Mouse (Mus musculus): ENCODE results near the gene Hnf1a.
"Not testable (repeated sequence)": the region's sequence is repeated elsewhere in the genome, so short reads cannot be mapped to it uniquely, and the experiment has no call there.

The Hnf1a gene

DNA sequence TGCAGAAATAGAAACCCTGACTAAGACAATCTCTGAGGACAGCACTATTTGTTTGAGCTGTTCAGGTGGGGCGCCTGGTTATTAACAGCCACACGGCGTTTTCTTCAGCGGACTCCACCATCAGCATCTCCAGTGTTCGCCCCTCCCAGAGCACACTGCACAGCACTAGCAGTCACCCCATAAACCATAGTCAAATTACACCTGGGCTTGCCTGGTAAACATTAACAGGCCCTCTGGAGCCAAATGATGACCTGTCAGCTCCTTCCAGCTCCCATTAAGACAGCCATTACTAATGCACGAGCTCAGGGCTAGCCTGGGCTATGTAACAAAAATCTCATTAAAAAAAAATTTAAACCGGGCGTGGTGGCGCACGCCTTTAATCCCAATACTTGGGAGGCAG is 25.8 kb downstream of the Hnf1a start:
- DNase-seq (ENCODE audit: extremely low spot score) = no peak

DNA sequence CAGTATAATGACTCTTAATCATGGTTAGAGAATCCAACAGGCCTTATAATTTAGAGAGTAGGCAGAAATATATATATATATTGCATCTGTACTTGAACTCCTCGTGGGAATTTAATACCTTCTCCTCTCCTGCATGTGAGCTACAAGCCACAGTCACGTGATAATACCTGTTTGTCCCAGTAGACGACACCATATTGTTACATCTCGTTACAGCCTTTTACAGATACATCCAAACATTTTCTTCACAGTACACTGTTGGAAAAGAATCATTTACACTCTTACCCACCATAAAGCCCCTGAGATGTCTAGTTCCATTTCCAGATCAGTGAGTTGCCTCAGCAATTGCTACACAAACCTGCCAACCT is 28.1 kb downstream of the Hnf1a start:
- DNase-seq (ENCODE audit: extremely low spot score) = no peak

DNA sequence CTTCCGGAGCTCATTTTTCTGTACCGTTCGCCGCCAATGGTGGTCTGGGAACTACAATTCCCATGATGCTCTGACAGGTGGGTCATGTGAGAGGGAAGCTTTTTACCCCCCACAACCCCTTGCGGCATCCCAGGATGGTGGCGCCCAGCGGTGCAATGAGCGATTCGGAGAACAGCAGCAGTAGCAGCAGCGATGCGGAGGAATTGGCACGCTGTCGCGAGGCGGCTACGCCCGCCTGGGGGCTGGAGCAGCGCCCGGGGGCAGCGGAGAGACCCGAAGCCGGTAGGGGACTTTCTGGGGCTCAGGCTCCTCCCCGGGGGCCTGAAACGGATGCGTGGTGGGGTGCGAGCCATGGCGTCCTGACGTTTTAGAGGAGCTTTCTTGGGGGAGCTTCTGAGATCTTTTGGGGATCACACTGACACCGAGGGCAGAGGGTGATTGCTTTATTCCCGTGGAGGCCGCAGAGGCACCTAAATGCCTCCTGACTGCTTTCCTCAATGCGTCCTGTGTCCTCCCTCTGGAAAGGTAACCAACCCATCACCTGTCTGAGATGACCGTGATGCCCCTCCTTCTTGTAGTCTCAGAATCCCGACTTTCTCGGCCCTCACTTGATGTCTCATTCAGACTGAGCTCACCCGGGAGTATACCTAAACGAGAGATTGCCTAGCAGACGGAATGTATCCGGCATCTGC is 28.7 kb downstream of the Hnf1a start, which contains the start of gene 2210016L21Rik:
TSS of gene 2210016L21Rik (plus strand) at position 85 of the 692 bp plus-strand sequence.
- peak; percentile 87 for DNase-seq (ENCODE audit: extremely low spot score)

GRCm38 (mm10) chr5:114941138-114941537 is 29.8 kb downstream of the Hnf1a start:
- DNase-seq (ENCODE audit: extremely low spot score) = not testable (repeated sequence)

DNA sequence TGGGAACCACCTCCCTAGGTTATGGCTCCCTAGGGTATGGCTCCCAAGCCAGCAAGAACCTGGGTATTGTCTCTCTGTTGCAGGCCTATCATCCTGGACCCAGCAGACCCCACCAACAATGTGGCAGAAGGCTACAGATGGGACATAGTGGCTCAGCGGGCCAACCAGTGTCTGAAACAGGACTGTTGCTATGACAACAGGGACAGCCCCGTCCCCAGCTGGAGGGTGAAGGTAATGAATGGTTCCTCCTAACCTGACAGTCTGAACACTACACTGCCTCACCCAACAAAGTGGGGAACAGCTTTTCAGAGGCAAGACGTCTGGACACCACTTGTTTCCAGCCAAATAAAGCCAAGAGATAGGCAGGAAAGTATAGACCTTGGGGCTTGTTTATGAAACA is 35.1 kb downstream of the Hnf1a start:
- no peak for DNase-seq (ENCODE audit: extremely low spot score)

- no peak for DNase-seq (ENCODE audit: extremely low spot score)
These were observed 37.7 kb downstream of the Hnf1a start for GRCm38 (mm10) chr5:114933206-114933605.

GRCm38 (mm10) chr5:114931626-114932025 is 39.3 kb downstream of the Hnf1a start:
- DNase-seq (ENCODE audit: extremely low spot score) = no peak

DNA sequence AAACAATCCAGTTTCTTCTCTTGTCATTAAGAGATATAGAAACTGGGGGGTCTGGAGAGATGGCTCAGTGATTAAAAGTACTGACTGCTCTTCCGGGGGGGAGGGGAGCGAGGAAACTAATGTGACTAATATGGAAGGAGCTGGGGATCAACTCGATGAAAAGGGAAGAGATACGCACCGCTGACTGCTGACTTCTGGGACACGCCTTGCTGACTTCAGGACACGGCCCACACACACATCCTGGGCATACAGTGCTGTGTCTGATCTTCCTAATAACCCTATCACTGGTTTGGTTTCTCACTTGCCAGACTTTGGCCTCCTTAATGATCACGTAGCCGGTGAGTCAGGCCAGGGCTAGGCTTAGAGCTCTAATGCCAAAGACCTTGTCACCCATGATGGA is 44.1 kb downstream of the Hnf1a start:
- DNase-seq (ENCODE audit: extremely low spot score) = no peak

DNA sequence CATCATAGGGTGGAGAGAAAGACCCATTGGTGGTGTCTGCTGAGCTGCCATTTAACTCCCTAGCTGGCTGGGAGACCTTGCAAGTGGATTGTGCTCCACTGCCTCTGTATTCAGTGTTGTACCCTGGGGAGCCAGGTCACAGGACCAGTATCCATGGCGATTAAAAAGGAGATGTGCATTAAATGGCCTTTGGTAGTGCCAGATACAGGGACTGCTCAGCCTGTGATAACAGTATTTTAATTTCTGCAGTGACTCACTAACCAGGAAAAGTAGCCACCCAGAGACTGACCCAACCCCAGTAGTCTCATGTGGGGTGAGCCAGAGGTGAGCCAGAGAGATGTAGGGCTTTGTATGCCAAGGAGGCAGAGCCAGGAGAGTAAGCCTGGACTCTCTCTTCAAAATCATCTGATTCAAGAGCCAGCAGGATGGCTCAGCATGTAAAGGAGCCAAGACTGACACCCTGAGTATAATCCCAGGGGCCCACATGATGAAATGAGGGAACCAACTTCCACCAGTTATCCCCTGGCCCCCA is 44.7 kb downstream of the Hnf1a start:
- DNase-seq (ENCODE audit: extremely low spot score) = no peak

DNA sequence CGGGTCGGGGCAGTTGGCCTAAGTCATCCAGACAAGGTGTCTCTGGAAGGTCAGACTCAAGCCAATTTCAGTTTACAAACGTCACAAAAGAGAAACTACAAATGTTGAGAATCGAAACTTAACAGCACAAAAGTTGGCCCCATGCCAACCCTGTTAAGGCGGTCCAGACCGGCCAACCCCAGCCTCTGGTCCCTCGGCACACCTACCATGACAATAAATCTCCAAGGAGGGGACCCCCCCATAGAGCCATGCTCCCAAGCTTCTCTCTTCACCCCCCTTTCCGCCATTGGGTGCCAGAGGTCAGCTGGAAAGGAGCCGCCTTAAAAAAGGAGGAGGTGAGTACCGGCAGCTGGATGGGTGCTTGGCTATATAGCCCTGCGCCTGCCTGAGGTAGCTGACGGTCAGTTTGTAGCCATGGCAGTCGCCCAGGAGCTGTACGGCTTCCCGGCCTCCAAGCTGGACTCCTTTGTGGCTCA is 47.9 kb downstream of the Hnf1a start, which contains the start of gene Oasl1:
TSS of gene Oasl1 (plus strand) at position 243 of the 476 bp plus-strand sequence.
- no peak for DNase-seq (ENCODE audit: extremely low spot score)

DNA sequence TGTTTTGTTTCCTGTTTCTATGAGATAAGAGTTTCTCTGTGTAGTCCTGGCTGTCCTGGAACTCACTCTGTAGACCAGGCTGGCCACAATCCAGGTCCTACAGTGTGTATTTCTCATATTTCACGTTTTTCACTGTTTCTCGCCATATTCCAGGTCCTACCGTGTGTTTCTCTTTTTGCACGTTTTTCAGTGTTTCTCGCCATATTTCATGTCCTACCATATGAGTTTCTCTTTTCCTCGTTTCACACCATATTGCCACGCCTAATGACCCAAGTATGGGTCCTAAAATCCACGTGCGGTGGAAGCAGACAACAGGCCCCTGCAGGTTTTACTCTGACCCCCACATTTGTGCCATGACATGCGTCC is 48.5 kb downstream of the Hnf1a start:
- no peak for DNase-seq (ENCODE audit: extremely low spot score)

DNA sequence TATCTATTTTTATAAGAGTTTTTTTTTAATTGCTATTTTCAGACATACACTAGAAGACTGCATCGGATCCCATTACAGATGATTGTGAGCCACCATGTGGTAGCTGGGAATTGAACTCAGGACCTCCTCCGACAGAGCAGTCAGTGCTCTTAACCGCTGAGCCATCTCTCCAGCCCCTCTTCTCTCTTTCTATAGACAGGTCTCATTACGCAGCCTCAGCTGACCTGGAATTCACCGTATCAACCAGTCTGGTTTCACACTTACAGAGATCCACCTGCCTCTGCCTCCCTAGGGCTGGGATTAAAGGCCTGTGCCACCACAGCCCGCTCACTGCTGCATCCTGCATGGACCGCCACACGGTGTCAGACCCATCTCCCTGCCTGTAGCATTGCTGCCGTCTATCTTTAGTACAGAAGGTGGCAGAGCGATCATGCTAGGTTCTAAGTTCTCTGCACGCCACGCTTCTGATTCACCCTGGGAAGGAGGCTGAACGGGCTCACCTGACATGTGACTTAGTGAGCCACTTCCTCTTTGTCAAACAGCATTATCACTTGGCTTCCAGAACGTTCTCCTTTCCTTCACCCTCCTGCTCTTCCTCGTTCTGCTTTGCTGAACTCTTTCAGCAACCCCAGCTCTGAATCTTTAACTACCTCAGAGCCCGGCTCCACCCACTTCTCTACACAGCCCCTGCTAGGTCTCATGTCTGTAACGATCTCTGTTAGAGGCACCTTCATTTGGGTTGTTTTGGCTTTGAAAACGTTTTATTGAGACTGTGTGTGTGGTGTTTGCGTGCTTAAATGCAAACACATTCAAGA is 49.1 kb downstream of the Hnf1a start:
- DNase-seq (ENCODE audit: extremely low spot score) = no peak

GRCm38 (mm10) chr5:114917357-114917756 is 53.5 kb downstream of the Hnf1a start:
- DNase-seq (ENCODE audit: extremely low spot score) = not testable (repeated sequence)

DNA sequence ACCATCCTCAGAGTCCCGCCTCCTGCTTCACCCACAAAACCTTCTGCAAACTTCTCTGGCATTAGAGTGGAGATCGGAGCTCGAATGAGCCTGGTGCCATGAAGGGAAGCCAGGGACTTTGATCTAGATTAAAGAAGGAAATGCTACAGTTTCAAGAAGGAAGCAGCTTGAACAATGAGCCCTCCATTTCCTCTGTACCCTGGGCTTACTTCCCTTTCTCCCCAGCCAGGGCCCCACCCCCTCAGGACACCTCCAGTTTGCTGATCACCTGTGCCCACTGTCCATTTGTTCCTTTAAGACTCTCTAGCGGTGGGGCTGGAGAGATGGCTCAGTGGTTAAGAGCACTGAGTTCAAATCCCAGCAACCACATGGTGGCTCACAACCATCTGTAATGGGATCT is 54.1 kb downstream of the Hnf1a start:
- no peak for DNase-seq (ENCODE audit: extremely low spot score)

DNA sequence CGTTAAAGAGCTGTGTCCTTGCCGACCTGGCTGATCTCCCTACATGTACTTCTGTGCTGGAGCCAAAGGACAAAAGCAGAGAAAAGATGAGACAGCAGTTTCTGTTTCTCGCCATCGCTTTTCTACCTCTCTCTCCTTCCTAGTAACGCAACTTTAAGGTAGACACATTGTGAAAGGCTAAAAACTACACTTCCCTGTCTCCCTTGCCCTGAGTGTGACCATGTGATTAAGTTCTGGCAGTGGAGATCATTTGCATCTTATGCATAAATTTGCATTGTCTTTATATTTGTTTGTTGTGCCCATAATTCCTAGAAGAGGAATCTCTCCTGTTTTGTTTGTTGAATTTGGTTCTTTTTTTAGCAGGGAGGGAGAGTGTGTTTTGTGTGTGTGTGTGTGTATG is 55.0 kb downstream of the Hnf1a start:
- DNase-seq (ENCODE audit: extremely low spot score) = no peak

DNA sequence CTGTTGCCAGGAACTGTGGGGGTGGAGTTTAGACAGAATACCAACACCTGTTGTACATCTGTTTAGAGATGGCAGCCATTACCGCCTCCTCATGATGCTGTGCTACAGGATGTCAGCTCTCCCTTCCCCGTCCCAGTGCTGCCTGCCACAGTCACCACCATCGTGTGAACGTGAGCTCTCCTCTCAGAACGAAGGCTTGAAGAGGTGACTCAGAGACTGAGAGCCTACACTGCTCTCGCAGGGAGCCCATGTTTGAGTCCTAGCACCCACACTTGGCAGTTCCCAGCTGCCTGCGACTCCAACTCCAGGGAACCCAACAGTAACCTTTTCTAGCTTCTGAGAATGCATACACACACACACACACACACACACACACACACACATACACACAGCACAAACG is 56.0 kb downstream of the Hnf1a start:
- no peak for DNase-seq (ENCODE audit: extremely low spot score)

DNA sequence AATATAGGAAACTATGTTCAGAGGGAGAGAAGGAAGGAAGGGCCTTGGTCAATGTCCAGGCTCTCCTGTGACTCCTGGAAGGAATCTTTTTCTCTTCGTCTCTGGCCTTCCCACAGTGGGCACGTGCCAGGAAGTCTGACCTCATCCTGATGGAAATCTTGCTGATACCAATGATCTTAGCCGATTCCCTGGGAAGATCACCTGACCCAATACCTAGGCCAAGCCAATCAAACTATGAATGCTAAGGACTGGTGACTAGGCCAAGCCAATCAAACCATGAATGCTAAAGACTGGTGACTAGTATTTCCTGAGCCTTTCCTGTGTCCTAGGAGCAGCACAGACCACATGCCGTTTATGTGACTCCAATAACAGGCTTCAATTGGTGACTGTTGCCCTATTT is 57.2 kb downstream of the Hnf1a start:
- DNase-seq (ENCODE audit: extremely low spot score) = no peak

DNA sequence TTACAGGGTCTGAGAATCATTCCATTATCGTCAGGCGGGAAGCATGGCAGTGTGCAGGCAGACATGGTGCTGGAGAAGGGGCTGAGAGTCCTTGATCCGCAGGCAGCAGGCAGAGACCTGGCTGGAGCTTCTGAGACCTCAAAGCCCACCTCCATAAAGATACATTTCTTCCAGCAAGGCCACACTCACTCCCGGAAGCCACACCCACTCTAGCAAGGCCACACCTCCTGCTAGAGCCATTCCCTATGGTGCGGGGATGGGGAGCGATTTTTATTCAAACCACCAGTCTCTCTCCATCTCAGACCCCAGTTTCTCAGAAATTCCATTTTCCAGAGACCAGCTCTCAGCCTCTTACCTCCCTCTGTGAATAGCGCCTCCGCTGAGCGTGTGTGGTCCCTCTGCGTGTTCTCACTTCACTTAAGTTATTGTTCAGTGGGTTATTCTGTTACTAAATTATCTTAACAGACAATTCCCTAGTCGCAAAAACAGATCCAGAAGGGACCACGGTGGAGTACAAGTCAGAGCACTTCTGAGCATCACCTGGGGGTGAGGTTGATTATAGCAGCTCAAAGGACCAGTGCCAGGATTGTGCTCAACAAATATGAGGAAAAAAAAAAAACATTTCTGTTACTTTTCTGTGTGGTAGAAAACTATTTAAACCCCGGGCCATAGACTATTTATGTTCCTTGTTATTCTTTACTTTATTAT is 62.1 kb downstream of the Hnf1a start:
- no peak for DNase-seq (ENCODE audit: extremely low spot score)

DNA sequence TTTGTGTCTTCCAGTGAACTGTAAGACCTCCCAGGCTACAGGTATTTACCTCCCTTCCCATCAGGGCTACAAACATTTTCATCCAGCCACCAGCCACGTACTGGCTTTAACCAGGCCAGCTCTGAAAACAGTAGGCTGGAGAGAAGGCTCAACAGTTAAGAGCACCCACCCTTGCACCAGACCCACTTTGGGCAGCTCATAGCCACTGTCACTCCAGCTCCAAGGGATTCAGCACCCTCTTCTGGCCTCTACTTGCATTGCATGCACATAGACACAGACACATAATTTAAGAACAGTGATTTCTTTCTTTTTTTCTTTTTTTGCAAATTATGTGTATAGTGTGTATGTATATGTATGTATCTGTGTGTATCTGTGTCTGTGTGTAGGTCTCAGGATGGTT is 68.5 kb downstream of the Hnf1a start:
- peak; percentile 47 for DNase-seq (ENCODE audit: extremely low spot score)

Measured in embryo, embryonic 9.5 days (tissue).